Mouse (Mus musculus) induced T-regulatory cell, adult 2 months (primary cell): ENCODE data around the gene Stab1.
A peak's percentile ranks its signal among the peaks of the same experiment; 100 is the strongest.

Experiments
- DNase-seq: peaks from one replicate; pipeline ENCODE4 v3.0.0-alpha.2; 2012; ENCODE audit warnings: low read depth

The Stab1 gene

DNA sequence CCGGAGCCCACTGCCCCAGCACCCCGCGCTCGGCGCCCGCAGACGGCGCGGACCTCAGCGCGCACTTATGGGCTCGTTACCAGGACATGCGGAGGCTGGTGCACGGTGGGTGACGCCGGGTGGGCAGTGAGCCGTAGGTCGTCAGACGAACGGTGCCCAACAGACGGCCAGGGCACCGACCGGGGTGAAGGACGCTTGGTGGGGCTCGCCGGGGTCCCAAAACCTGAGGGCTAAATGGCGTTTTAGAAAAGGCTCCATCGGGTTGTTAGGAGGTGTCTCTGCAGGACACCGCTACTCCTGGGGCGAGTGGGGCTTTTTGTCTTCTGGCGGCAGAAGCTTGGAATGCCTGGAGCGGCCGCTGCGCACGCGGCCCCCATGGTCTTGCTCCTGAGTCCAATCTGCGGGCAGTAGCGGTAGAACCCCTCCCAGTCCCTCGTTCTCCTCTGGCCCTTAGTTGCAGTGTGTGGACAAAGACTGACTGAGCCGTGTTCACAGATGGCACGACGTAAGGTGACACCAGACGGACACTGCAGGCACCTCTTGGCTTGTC lies 37.1 kb downstream of the Stab1 start:
- peak; percentile 38 for DNase-seq

DNA sequence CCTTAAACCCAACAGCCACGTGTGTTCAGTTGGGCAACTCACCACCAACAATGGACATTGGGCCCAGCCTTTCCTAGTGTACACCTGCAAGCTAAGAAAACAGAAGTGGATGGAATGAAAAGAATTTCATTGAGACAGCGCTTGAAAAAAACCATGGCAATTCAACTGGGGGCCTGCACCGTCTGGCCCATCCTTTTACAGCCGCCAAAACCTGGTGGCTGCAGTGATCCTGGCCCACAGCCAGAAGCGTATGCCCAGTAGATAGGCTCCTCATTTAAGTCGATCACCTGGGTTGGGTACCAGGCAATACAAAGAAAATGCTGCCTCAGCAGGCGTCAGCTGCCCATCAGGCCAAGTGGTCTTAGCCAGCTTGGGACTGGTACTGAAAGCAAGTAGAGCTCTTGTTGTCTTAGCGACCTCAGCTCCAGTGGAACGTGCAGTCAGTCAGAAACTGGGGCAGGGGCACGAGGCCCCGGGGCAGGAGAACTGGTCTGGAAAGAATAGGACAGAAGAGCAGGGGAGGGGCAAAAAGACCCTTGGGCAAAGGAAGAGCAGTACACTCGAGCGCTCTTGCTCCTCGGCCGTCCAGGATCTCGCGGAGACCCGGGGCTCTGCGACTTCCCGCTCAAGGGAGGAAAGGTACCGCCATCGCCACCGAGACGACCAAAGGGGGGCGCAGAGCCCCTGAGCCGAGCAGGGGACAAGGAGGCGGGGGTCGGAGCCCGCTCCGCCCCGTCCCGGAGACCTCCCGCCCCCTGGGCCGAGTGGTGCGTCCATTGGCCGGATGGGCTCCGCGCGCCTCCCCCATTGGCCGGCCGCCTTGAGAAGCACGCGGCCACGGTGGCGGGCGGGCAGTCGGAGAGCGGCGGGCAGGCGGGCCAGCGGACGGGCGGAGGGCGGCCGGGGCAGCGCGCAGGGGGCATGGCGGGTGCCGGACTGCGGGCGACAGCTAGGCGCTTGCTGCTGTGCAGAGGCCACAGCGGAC lies 37.9 kb downstream of the Stab1 start, which contains the start of gene Nt5dc2:
TSS of gene Nt5dc2 (plus strand) at position 818 of the 985 bp plus-strand sequence.
- peak; percentile 82 for DNase-seq

DNA sequence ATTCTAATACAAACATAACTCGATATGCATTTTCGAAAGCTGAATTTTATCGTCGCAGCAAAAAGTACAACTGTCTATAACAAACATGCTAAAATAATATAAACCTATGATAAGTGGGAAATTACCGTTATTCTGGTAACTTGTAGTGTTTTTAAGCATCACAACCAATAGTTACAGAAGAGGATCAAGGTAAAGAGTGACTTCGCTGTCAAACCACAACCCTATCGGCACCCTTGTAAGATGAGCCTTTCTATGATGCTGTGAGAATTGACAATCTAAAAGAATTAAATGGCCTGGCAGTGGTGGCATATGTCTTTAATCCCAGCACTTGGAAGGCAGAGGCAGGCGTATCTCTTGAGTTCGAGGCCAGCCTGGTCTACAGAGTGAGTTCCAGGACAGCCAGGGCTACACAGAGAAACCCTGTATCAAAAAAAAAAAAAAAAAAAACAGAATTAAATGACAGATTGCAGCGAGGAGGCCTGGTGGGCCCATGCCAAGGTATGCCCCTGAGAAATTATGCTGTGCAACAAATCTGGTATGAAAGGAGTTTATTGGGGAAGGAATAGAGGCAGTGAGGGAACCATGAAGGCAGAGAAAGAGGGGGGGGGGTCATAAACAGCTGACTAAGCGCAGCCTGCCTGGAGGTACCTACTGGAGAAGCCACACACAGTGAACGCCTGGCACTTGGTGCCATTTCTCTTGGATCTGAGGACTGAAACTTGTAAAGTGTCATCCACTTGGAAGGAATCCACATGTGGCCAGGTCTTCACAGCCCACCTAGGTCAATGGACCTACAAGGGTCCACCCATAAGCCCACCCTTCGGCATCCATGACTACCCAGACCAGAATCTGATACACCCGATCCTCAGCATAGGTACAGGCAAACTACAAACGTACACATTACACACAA lies 38.9 kb downstream of the Stab1 start:
- peak; percentile 38 for DNase-seq

DNA sequence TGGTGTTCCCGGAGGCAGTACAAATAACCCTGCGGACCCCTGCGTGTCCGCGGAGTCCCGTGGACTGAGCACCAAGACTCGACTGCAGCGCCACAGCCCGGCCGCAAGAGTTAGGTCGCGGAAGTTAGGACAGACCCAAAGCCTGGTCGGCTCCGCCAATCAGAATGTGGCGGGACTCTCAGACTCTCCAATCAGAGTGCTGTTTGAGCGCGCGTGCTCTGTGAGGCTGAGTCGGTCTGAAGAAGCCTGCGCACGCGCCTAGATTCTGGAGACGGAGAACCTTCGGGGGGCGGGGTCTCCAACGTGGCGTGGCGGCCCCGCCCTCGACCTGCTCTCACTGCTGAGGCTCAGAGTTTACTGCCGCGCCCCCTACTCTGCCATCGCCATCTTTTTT lies 39.6 kb downstream of the Stab1 start, which contains the start of gene Smim4:
TSS of gene Smim4 (minus strand) at position 131 of the 394 bp plus-strand sequence.
- peak; percentile 100 for DNase-seq

DNA sequence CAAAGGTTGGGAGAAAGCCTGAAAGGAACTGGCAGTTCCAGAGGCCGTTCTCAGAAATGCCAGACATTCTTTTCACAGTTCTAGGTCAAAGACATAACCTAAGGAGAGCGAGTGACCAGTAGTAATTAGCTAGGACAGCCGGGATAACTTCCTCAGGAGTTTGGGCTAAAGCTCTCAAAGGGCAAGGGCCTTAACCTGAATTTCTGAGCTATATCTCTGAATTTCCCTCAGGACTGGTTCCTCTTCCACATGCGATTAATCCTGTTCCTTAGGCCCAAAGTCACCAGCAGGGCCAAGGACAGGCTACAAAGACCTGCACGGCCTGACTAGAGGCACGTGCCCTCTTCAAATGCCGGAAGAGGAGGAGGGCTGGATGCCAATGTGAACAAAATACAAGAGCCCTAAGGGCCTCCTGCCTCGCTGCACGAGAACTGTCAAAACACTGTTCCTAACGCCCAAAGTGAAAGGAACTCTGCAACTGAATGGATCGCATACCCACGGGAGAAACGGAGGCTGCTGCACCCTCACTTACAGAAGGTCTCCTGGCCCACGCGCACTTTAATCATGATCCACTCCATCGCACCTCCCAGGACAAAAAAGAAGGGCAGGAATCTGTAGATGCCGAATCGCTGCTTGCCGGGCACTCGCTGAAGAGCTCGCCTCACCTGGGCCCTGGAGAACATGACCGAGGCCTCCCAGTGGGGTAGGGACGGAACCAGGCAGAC lies 40.2 kb downstream of the Stab1 start:
- peak; percentile 80 for DNase-seq

DNA sequence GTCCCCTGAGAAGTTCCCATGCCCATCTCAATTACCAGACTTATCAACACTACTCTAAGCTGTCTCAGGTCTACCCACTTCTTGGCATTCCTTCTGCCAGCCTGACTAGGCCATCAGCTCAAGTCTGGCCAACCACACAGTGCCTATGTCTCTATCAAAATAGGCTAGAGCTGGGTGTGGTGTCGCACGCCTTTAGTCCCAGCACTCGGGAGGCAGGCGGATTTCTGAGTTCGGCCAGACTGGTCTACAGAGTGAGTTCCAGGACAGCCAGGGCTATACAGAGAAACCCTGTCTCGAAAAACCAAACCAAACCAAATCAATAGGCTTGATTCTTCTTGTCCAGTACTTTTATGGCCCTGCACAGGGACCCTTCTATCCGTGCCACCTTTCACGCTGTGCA lies 41.6 kb downstream of the Stab1 start:
- no peak for DNase-seq

DNA sequence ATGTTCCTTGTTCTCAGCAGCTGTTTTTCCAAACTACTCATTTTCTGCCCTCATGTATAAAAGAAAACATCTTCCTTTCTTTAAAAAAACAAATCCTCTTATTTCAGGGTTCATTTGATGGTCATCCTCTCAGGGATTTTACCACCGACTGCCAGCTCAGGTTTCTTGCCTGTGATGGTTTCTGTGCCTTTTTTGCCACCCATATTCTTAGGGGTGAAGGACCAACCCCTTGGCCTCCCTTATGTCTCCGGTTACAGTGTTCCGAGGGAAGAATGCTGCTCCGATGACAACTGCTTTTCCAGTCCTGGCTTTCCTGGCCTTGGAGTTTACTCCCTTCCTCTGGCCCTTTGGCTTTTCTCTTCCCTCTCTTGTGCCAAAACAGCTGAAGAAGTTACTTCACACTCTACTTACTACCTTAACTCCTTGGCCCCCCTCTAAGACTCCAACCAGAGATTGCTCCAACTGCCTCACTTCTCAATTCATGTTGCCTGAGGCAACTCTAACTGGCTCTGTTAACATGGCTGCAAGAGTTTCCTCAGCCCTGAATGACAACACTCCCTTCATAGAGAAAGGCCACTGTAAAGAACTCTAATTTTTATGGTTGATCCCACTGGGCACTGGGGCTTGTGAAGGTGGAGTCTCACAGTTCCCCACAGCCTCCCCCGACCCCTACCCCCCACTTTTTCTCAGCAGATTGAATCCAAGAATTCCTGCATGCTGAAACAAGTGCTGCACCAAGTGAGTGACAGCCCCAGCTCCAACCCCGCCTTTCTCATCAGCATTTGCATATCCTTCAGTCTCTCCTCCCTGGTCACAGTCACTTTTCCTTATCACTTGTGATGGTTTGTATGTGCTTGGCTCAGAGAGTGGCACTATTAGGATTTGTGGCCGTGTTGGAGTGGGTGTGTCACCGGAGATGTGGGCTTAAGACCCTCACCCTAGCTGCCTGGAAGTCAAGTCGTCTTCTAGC lies 43.0 kb downstream of the Stab1 start:
- no peak for DNase-seq

DNA sequence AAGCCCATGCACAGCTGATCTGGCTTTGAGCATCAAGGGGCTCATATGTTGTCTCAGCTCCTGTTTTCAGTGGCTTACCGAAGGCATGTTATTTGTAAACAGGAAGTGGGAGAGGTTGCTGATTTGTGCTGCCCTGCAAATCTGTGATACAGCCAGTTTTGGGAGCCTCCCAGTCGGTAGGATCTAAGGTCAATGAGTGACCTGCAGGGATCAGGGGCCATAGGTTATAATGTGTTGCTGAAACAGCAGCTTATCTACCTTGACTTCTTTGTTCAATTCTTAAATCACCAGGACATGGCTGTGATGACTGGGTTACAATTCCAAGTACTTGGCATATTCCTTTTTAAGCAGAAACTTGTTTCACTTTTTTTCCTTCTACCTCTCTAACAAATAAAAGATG lies 52.9 kb downstream of the Stab1 start:
- no peak for DNase-seq

DNA sequence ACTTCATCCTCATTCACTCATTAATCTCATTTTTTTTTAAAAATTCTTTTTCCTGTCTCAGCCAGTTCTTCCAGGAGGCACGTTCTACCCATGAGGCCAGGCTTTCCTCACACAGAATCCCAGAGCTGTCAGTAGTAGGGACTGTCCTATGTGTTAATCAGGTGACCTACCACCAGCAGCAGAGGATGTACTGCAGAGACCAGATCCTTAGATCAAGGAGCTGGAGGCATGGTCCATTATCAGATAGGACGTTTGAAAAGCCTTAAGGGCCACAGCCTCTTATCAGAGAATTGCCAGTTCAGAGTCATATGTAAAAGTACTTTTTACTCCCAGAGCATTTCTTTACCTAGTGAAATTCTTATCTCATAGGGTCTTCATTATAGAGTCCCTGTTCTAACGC lies 54.4 kb downstream of the Stab1 start:
- no peak for DNase-seq

DNA sequence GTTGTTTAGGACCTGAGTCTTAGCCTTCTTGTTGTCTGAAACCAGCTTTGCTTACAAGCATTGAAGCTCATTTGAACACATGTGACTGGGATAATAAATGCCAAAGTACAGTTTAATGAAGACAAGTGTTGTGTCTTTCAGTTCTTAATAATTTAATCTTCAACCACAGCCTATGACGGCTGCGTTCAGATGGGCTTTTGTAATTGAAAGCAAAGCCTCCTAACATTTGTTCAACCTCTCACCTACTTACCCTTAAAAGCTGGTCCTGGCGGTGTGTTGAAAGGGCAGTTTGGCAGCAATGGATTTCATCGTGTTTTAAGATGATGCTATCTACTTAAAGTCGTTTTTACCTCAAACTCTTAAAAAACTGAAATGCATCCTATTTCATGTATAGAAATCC lies 56.3 kb downstream of the Stab1 start:
- no peak for DNase-seq

DNA sequence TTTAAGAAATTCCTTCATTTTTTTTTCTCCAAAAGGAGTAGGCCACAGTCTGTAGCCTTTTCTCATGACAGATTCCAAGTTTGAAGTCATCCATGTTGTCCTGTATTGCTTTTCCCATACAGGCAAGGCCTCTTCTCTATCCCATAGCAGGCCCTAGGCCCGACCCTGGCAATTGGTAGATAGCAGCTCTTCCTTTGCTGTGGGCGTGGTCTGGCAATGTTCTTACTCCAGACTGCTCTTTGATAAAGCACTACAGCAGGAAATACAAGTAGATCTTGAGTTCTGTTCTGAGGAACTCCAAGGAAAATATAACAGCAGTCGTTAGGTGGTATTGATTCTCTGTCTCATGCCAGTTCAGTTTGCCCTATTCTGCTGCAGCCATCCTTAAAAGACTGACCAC lies 57.8 kb downstream of the Stab1 start:
- DNase-seq: no peak

DNA sequence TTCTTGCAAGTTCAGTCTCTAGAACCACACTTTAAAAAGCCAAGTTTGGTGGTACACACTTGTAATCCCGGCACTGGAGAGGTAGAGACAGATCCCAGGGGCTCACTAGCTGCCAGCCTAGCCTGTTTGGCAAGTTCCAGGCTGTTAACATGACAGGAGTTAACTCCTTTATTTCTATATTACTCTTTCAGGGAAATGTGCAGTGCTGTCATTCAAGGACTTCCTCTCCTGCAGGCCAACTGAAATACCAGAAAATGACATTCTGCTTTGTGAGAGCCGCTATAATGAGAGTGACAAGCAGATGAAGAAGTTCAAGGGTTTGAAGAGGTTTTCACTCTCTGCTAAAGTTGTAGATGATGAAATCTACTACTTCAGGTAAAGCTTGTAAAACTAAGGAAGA lies 63.3 kb downstream of the Stab1 start:
- DNase-seq: no peak

DNA sequence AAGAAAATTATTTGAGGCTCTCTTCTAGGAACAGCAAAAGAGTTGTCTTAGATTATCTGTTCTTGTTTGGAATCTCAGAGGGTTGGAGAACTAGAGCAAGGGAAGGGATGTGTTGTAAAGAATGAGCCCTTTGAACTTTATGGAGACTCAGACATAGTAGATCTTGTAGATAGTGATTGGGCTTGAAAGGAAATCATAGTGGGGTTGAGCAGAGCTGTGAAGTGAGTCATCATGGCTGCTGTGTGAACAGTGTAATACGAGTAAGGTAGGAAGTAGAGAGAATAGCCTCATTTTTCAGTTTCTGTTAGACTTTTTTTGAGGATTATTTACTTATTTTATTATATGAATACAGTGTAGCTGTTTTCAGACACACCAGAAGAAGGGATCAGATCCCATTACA lies 78.5 kb downstream of the Stab1 start:
- DNase-seq: peak; percentile 27
